Mouse (Mus musculus) ES-Bruce4 (cell line): ENCODE data around the gene Fam167b.

Source experiments
- CTCF ChIP-seq: IDR thresholded peaks from one replicate; pipeline ENCODE4 v1.8.1; 2011; ENCODE audit warnings: low read depth, low read length
- POLR2A ChIP-seq: IDR thresholded peaks from one replicate; pipeline ENCODE4 v1.8.1; 2011; ENCODE audit warnings: low read length; ENCODE audit not compliant: insufficient read depth

DNA sequence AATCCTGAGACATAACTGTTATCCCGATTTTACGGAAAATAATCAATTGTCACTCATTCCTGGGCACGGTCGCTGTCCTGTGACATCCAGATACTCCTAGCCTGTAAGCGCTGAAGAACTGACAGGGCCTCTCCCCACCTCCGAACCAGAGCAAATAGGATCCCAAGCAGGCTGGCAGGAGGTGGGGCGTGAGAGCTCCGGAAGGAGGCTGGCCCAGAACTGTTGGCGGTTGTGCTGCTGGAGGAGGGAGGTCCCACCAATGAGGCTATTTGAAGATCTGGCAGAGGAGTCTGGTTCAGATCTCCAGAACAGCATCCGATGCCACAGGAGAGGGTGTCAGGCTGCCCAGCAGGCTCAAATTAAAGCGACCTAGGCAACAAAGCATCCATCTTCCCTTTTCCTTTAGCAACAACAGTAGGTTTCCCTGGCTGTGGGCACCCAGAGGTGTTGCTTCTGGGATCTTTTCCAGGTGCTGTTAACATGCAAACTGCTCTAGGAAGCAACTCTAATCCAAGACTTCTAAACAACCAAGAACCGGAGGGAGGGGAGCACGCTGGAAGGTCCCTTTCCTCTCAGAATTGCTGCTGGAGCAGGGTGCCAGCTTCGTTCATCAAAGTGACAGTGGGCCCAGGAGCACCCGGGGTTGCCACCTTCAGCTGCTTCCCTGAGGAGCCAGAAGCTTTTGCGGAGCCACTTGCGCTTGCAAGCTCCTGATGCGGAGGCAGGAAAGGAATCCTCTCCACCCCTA lies 46.1 kb upstream of the Fam167b start:
- TF ChIP-seq POLR2A (no peak), CTCF (no peak)
